Mouse (Mus musculus) cerebellum, adult 9-11 months (tissue): ENCODE results near the gene Epsti1.
"Not testable (repeated sequence)": the region's sequence is repeated elsewhere in the genome, so short reads cannot be mapped to it uniquely, and the experiment has no call there.

Experiments used
- DNase-seq: peaks from one replicate; pipeline ENCODE4 v3.0.0; 2022

Gene Epsti1

DNA sequence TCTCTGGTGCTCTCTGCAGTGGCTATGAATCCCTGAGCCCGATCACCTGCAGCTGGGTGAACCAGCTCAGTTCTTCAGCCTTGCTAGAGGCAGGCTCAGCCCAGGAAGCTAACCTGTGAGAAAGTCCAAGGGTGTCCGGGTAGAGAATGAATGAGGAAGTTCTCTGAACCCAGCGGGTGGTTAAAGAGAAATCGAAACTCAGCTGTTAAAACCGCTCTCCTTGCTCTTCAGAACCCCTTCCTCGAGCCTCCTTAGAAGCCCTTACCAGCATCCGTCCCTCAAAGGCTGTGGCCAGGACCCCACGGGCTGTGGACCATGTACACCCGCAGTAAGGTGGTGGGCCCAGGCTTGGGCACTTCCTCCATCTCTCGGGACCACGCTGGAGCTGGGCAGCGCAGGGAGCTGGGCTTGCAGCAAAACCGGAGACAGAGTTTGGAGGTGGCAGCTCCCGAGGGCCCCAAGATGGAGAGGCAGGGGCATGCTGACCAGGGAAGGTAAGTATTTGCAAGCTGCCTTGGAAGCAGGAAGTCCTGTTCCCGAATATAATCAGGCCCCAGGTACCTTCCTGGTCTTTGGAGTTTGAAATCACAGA, at the start of gene Epsti1:
Gene Epsti1 (plus strand): TSS at position 69 of the 592 bp plus-strand sequence.
- no peak for DNase-seq

DNA sequence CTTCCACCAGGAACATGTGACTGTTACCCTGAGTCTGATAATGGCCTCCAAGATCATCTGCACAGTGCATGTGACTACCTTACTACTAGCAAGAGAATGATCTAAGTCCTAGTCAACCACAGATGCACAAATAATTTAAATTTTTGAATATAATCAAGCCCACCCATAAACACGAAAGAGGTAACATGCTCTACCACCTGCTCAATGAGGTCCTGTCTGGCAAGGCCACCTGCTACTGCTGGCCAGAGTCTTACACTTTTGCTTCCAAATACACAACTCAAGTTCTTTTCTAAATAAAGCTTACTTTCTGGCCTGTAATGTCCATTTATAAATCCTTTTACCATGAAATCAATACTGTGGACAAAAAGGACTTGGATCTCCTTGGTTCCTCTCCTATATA, 44.1 kb upstream of the Epsti1 start:
- no peak for DNase-seq

DNA sequence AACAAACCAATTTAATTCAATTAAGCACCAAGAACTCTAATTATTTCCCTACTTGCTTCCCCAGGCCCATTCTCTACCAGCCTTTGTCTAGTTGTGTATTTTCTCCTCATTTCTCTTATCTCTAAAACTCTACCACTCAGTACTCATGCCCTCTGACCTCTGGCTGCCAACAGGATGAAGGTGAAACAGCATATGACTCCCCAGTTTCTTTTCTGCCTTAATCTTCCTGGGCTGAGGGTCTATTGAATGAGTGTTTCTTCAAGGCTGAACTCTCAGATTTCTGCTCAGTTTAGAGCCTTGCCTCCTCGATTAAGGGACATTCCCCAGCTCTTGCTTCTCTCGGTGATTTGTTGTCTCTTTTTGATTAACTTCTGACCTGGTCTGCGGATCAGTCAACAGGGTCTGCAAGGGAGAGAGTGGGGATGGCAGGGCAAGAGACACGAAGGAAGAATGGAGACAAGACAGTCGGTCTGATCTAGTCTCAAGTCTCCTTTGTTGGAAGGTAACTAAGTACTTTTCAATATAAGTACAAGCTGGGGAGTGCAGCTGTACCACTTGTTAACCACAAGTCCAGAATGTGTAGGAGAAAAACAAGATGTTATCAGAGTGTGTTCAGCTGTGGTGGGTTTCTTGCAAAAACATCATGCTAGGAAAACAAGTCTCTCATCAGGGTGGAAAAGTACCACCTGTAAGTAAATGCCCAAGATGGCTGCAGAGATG, 43.0 kb upstream of the Epsti1 start:
- no peak for DNase-seq

DNA sequence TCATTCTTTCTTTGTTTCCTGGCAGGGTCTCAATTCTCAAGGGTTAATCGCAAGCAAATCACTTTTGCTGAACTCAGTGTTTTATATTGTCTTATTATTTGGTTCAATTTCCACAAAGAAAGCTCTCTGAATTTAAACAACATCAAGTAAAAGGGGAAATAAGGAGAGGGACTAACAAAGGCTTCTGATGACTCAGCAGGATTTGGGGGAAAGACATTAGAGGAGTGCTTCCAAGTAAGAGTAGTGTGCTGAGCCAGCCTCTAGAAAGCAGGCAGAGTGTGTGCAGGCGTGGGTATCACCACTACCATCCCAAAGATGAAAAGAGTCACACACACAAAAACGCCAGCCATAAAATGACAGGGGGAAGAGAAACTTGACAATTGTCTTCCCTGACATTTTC, 40.0 kb upstream of the Epsti1 start:
- DNase-seq: no peak

DNA sequence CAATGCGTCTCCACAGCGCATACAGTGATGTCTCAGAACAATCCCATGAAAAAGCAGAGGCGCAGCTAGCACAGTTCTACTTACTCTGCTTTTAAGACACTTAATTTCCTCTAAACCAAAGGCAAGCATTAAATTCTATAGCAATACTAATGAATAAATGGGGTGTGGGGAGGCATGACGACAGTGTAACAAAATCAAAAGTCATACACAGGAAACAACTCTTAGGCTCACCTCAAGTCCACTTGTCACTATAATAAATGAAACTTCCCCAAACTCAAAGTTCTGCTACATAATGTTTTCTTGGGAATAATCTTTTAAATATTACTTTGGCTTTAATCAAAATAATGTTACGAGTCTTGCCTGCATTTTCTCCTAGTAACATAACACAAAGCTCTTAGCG, 39.5 kb upstream of the Epsti1 start:
- DNase-seq: no peak

DNA sequence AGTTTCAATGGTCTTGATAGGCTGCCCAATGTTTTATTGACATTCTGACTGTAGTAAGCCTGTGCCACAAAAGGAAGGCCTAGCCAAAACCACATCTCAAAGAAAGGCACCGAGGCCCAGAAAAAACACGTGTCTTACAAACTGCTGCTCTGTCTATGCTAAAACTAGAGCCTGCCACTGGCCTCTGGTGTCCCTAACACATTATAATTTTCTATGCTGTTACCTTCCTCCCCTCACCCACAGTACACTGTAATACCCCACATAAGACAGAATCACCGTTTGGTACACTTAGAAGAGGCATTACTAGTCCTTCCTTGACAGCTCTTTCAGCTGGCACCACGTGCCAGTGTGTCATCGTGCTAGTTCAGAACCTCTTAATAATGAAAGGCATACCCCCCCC, 36.4 kb upstream of the Epsti1 start:
- no peak for DNase-seq

DNA sequence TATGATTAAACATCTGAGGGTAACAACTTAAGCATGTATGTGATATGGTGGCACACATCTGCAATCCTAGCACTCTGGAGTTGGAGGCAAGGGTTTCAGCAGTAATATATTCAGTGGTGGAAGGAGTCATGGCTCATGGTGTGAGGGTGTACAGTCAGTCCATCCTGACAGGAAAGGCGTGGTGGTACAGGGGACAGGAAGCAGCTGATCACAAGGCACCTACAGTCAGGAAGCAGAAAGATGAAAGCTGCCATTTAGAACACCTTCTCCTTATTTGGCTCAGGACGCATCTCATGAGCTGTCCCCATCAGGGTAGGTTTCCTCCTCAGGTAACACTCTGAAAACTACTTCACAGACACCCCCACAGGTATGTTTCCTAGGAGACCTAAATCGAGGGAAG, 33.1 kb upstream of the Epsti1 start:
- no peak for DNase-seq

DNA sequence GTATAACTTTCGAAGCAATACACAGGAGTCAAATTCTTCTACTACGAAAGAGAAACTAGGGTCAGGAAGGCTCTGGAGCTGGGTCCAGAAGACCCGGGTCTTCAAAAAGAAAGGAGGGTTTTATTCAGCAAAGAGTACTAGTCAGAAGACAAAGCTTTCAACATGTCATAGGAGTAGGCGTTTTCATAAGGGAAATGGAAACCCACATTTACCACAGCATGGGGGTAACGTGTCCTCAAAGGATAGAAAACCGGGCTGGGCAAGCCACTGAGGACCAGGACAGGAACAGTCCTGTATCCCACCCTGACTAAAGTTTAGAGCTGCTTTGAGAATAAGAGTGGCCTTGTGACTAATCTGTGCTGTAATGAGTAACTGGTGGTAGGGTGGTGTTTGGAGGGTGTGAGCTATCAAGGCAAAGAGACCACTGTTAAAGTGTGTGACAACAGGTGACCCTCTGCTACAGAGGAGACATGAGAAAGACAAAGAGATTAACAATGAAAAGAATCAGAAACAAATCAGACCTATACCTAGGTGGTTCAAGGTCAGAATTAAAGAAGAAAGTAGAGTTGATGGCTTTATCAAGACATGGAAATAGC, 32.6 kb upstream of the Epsti1 start:
- DNase-seq: no peak

DNA sequence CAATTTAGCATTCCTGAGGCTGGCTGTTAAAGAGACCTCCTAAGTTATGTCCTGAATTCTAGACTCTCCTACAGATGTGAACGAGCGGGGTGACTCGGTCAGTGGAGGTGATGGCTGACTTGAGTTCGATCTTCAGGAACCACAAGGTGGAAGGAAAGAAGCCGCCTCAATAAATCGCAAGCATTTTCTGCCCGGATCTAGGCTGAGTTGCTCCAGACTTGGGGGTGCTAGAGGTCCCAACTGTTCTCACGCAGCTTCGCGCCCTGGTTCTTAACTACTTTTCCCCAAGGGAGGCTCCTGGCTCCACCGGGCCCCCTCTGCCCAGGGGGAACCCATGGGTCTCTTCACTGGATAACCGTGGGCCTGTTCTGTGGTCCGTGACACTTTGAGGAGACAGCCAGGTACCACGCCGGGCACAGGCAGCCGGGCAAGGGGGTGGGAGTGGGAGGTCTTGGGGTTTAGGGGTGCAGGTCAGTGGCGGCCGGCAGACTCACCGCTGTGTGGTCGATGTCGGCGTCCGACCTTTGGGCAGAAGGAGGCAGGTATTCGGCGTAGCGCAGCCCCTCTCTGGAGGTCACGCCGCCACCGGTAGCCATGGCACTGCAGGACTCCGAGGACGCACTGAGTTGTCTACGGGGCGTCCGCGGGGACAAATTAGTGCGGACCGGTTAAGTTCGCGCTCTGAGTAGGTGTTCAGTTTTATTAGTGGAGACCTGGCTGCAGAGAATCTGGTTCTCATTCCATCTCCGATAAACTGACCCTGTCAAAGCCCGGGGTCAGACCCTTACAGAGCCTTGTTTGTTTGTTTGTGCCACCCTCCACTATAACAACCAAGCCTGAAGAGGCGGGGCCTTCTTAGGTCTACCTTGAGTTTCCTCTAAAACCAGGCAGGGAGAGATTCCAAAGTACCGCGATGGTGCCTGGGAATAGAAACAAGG, 29.5 kb upstream of the Epsti1 start, which contains the start of gene Dnajc15:
Gene Dnajc15 (minus strand): TSS at position 822 of the 938 bp plus-strand sequence.
- peak; percentile 85 for DNase-seq

DNA sequence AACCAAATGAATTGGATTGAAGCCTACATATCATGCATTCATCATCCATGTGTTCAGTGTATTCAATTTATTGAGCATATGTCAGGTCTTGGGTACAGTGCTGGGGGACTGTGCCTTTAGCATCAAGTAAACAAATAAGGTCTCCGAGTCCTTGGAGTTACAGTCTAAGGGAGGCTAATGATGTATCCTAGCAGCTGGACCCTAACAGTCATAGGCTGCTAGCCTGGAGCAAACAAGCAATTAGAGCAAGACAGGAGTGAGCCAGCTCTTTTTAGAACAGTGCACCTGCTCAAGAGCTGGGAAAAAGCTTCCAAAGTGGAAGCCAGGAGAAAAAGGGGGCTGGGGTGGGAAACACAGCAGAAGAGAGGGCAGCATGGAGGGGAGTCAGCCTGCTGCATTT, 27.8 kb upstream of the Epsti1 start:
- peak; percentile 18 for DNase-seq

DNA sequence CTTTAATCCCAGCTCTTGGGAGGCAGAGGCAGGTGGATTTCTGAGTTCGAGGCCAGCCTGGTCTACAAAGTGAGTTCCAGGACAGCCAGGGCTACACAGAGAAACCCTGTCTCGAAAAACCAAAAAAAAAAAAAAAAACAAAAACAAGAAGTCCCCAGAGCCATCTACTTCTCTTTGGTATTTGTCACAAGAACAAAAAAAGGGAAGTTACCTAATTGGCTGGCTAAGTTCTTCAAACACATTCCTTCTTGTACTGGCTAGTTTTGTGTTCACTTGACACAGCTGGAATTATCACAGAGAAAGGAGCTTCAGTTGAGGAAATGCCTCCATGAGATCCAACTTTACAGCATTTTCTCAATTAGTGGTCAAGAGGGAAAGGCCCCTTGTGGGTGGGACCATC, 26.2 kb upstream of the Epsti1 start:
- not testable (repeated sequence) for DNase-seq

DNA sequence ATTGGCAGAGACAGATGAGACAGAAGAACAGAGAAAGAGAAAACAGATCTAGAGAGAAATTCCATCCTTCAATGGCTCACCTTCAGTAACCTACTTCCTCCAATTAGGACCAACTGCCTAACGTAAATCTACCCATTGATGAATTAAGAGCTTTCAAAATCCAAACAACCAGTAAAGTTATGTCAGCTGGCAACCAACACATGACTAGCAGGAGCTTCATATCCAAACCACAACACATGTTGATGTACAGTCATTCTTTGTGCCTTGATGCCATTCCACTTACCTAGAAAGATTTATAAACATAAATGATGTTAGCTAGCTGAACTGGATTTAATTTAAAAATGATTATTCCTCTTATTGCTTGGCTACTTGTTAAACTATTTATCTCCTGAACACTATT, 22.0 kb upstream of the Epsti1 start:
- DNase-seq: no peak

DNA sequence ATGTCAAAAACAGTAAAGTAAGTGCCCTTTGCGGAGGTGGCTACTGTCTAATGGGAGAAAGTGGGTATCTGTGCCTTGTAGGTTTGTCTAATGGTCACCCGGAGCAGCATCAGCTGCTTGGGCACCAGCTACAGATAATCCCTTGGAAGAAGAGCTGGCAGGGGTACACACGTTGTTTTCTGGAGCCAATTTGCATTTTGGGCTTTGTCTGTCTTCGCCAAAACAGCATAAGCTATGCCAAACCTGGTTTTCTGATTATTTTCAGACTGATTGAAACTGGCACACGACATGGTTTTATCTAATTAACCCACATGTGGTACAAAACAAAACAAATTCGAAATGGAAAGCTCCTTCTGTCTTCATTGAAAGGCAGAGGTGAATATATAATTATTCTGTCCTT, 21.4 kb upstream of the Epsti1 start:
- peak; percentile 22 for DNase-seq

DNA sequence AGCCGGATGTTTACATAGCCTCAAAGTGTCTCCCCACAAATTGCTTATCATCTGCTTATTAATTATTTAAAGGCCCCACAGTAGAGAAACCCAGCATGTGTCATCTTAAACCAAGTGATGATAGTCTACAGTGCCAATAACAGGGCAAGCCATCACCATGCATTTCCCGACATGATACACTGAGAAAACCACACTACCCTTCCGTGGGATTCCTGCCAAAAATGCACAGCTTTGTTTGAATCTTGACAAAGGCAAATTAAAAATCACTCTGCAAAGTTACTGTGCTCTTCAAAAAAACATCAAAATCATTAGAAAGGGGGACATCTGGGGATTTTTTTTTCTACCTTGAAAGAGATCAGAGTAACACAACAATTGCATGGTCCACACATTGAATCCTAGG, 17.7 kb upstream of the Epsti1 start:
- no peak for DNase-seq

DNA sequence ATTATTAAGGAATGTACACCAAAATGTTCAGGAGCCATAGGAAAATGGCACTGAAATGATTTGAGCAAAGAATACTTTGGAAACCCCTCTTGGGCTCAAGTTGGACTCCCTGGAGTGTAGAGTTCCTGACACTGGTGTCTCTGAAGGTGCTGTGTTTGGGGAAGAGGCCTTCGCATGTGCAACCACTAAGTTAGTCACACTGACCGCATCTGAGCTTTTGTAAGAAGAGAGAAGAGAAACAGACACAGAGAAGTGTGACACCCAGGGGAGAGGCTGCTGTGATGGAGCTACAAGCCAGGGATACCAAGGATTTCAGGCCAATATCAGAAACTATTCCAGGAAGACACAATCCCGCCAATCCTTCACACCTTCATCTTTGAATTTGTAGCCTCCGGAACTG, 17.1 kb upstream of the Epsti1 start:
- no peak for DNase-seq

DNA sequence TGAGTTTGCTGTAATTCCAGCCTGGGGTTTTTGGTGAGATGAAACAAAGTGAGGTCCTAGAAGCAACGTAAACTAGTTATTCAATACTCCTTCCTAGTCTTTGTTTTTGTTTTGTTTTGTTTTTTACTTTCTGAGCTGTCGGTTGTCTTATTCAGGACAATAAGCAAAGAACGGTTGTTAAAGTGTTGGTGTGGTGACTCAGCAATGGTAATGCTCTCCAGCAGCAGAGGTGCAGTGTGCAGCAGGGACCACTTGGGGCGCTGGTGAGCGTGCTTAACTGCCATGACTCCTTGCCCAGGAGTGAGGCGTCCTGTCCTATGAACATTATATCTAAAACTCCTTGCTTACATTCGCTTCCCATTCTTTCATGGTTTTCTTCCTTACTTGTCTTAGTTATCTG, 14.1 kb upstream of the Epsti1 start:
- DNase-seq: no peak

DNA sequence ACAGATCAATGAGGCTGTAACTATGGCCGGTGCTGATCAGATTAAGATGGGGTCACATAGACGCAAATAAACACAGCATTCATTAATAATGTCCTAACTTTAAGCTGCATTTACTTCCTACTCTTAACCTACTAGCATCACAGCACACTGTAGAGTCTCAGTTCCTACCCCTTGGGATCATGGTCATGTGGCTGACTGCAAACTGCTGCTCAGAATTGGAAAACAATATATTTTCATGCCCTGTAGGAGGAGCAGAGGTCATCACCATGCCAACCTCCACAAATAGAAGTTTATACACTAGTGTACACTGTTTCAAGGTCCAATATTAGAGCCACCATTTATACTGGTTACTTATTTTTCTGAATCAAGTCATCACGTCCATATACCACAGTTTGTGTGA, 8.1 kb upstream of the Epsti1 start:
- no peak for DNase-seq

DNA sequence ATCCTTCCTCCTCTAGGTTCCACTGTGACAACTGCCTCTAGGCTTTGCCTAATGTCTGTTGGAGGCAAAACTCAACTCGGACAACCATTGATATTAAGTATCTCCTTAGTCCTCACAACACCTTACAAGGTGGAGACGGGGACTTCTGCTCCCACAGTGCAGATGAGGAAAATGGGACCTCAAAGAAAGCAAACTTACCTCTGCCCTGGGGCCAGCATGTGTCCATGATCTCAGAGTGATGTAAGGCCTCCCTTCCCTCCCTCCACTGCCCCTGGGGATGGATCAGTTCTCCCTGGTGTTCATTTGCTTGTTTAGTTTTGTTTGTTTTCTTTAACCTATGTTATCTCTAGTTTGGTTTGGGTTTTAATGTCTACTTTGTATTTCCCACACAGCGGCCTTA, 1.5 kb upstream of the Epsti1 start:
- DNase-seq: no peak

DNA sequence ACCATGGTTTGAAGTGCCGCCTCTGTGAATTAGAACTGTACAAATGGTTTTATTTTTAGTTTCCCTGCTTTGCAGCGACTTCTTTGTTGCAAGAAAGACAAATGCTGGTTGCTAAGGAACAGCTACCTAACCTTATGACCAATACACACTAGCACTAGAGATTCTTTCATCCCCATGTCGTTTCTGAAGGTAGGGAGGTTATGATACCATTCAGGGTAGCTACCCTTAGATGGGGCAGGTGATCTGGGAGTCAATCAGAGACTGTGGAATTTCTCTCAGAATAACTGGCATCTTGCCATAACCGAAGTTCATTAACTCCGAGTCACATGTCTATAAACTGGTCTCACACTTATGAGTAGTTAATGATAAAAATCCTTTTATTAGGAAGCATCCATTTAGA, 1.4 kb downstream of the Epsti1 start:
- no peak for DNase-seq

DNA sequence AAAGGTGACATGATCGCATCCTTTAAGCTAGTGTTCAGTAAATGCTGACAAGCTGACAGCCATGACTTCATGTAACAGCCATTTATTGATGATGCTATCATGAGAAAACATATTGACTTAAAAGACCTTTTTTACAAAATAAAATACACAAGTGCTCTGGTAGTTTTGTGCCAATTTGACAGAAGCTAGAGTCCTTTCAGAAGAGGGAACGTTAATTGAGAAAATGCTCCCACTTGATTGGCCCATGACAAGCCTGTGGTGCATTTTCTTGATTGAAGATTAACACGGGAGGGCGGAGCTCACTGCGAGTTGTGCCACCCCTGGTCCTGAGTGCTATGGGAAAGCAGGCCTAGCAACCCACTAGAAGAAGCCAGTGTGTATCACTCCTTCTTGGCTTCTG, 2.5 kb downstream of the Epsti1 start:
- DNase-seq: no peak

DNA sequence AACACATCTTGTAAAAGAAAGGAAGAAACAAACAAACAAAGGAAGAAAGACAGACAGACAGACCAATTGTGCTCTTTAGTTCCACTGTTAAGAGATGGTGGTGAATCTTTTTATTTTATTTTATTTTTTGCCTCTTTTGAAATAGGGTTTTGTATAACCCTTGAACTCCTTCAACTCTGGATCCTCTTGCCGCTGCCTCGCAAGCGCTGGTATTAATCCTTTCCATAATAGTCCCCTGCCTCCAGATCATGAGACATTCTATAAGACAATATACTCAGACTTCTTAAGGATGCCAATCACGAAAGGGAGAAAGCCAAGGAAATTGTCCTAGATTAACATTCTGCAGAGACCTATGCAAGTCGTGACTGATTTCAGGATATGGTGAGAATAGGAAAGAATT, 11.7 kb downstream of the Epsti1 start:
- no peak for DNase-seq

DNA sequence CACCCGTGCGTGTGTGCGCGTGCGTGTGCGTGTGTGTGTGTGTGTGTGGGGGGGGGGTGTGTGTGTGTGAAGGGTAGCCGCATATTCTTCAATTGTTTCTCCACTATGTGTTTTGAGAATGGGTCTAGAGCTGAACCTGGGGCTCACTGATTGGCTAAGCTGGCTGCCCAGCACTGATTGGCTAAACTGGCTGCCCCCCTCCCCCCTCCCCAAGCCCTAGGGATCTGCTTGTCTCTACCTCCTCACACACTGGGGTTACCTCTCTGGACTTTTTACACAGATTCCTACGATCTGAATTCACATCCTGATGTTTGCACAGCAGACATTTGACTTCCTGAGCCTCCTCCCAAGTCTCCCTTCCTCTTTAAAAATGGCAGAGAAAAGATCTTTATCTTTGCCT, 17.6 kb downstream of the Epsti1 start:
- no peak for DNase-seq

DNA sequence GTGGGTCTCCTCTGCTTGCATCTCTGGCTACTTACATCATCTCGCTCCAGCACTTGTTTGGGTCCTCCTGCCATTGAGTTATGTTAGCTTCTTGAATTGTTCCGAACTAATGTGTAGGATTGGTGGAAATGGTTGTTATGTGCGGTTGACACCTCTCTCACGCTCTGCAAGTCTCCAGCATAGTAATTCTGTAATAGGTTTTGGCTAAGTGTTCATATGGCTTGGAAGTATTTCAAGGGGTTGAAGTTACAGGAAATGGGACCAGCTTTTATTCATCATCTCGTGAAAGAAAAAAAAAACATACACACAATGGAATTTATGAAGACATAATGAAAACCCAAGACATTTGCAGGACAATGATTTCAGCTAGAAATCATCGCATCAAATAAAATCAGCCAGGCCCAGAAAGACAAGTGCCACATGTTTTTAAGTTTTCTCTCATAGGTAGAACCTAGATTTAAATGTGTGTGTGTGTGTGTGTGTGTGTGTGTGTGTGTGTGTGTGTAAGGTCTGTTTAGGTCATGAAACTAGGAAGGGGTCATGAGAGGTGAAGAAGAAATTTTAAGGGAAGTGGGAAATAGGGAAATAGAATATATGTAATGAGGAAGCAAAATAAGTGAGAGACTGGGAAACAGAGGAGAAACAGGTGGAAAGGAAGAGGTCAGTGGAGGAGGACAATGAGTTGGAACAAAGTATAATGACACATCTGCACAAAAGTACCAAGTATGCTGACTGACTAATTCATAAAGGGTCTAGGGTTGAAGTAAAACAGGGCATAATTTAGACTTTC, 19.2 kb downstream of the Epsti1 start:
- no peak for DNase-seq
